Mouse (Mus musculus): ENCODE results near the gene Map4k3.

GRCm38 (mm10) chr17:80577214-80577613 lies 151.1 kb downstream of the Map4k3 start:
- no peak for TF ChIP-seq JUND (IDR thresholded peaks at IDR 0.05; ENCODE audit: low read depth, low read length)
- TF ChIP-seq KAT2A (conservative IDR thresholded peaks at IDR 0.05; ENCODE audit: low read depth, low read length), result no peak
- no peak for TF ChIP-seq ELF1 (IDR thresholded peaks at IDR 0.05; ENCODE audit: low read depth, low read length)
- TF ChIP-seq USF2 (IDR thresholded peaks at IDR 0.05; ENCODE audit: borderline replicate concordance in 1 of 2, insufficient read depth in 1 of 2, low read depth in 1 of 2, low read length in 2 of 2), result no peak
- TF ChIP-seq TCF12 (IDR thresholded peaks at IDR 0.05; ENCODE audit: low read depth, low read length), result no peak
- no peak for TF ChIP-seq USF1 (IDR thresholded peaks at IDR 0.05; ENCODE audit: low read depth, low read length)
- no peak for TF ChIP-seq CTCF (IDR thresholded peaks at IDR 0.05 in 2 of 3, conservative IDR thresholded peaks at IDR 0.05 in 1 of 3; ENCODE audit: control insufficient read depth in 1 of 3, insufficient read depth in 1 of 3, low read depth in 2 of 3, low read length in 3 of 3, poor library complexity in 1 of 3, severe bottlenecking in 1 of 3)
- TF ChIP-seq GATA1 (IDR thresholded peaks at IDR 0.05; ENCODE audit: low read depth, low read length), result no peak
- TF ChIP-seq ZKSCAN1 (IDR thresholded peaks at IDR 0.05; ENCODE audit: low read depth, low read length), result no peak
- TF ChIP-seq E2F4 (IDR thresholded peaks at IDR 0.05; ENCODE audit: borderline replicate concordance, low read depth, low read length), result no peak
